Mouse (Mus musculus): Measurements from ENCODE around the gene Gm3512. TPM values are rescaled to one million over a fixed set of nuclear protein-coding genes. Genes with fewer than 3 reads are reported as not detected.
"Not testable (repeated sequence)": the region's sequence is repeated elsewhere in the genome, so short reads cannot be mapped to it uniquely, and the experiment has no call there.

Gm3512 gene
- 0.12 and 0.35 TPM in 2 replicates for polyA plus RNA-seq (2015; fragmentation: Nextera tagmentation; extraction: Ambion mirVana)

DNA sequence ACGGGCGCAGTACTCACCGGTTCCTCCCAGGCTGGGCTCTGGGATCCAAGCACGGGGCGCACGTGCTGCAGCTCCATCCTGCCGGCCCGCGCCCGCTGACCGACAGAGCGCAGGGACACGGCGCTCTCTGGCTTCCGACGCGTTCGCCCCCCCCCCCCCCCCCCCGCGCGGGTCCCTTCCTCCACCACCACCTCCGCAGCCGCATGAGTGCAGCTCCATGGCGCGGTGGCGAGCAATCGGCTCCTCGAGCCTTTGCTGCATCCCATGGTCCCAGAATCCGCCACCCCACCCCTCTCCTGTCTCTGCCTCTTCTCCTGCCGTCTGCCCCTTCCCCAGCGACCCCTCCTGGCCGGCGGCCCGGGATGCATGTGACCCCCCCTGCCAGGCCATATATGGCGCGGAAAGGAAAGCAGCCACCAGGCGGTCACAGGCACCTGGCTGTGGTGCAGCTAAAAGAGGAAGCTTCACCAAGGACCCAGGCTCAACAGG is at the start of gene Gm3512:
Gm3512 (minus strand) TSS at position 51 of the 489 bp plus-strand sequence.
- H3K4me1 ChIP-seq (replicated peaks); ATAC-seq (ENCODE audit: low read depth); H3K27ac ChIP-seq; H3K9ac ChIP-seq; DNase-seq; H3K4me2 ChIP-seq; H3K9me3 ChIP-seq (replicated peaks); H3K4me3 ChIP-seq (replicated peaks); H3K27me3 ChIP-seq; H3K36me3 ChIP-seq: not testable (repeated sequence)
- no CpG with 5 or more reads among the region's 37 CpGs for WGBS (ENCODE audit: insufficient replicate concordance)

DNA sequence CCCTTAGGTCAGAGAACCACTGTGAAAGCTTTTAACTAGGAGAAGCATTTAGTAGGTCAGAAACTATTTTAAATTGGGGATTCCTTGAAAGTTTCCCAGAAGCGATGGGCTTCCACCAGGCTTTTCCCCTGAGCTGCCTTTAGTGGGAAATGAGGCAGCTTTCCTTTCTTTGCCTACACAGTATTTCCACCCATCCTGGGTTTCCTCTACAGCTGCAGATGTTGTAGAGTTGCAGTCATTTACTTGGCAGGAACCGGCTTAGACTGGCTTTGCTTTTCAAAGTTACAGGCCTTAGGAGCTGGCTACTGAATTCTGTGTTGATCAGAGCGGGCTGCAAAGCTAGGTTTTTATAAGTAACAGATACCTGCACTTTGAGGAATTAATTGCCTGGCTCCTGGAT is 25.7 kb upstream of the Gm3512 start:
- DNase-seq: not testable (repeated sequence)

DNA sequence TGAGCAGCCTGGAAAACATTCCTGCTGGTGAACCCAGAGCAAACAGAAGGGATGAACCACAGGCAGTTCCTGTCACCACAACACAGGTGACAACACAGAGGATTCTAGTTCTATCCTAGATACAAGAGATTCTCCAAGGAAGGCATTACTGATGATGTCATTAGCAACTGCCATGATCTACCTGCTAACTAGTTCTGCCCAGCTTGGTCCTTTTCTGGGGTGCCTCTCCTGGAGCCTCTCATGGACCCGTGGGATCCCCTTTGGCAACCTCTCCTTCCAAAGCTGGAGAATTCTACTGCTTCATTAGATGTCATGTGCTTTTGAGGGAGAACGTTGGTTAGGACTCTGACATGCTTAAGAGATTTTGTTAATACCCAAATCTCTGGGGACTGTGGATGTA is 20.1 kb upstream of the Gm3512 start, which contains the start of gene Gm16434:
Gm16434 (minus strand) TSS at position 101 of the 400 bp plus-strand sequence.
- not testable (repeated sequence) for H3K4me3 ChIP-seq (replicated peaks); ATAC-seq (ENCODE audit: low read depth); DNase-seq; H3K27me3 ChIP-seq; H3K9me3 ChIP-seq (replicated peaks); H3K4me2 ChIP-seq; H3K36me3 ChIP-seq; H3K9ac ChIP-seq; H3K27ac ChIP-seq; H3K4me1 ChIP-seq (replicated peaks)
- WGBS (ENCODE audit: insufficient replicate concordance): no CpG with 5 or more reads among the region's 2 CpGs

More for the DNA sequence above, 25.7 kb upstream of the Gm3512 start:
- H3K36me3 ChIP-seq; H3K9ac ChIP-seq; H3K4me3 ChIP-seq (replicated peaks); H3K27me3 ChIP-seq; H3K4me2 ChIP-seq; H3K4me1 ChIP-seq (replicated peaks); ATAC-seq (ENCODE audit: low read depth); H3K9me3 ChIP-seq (replicated peaks); H3K27ac ChIP-seq: not testable (repeated sequence)
- 58% methylated on average over 2 of the region's 3 CpGs for WGBS (ENCODE audit: insufficient replicate concordance)

DNA sequence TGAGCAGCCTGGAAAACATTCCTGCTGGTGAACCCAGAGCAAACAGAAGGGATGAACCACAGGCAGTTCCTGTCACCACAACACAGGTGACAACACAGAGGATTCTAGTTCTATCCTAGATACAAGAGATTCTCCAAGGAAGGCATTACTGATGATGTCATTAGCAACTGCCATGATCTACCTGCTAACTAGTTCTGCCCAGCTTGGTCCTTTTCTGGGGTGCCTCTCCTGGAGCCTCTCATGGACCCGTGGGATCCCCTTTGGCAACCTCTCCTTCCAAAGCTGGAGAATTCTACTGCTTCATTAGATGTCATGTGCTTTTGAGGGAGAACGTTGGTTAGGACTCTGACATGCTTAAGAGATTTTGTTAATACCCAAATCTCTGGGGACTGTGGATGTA is 49.0 kb downstream of the Gm3512 start, which contains the start of gene Gm6676:
Gm6676 (minus strand) TSS at position 101 of the 400 bp plus-strand sequence.
- not testable (repeated sequence) for H3K27ac ChIP-seq; H3K4me3 ChIP-seq (replicated peaks); H3K9ac ChIP-seq; DNase-seq; H3K4me2 ChIP-seq; H3K36me3 ChIP-seq; ATAC-seq (ENCODE audit: low read depth); H3K4me1 ChIP-seq (replicated peaks); H3K9me3 ChIP-seq (replicated peaks); H3K27me3 ChIP-seq
- no CpG with 5 or more reads among the region's 2 CpGs for WGBS (ENCODE audit: insufficient replicate concordance)

DNA sequence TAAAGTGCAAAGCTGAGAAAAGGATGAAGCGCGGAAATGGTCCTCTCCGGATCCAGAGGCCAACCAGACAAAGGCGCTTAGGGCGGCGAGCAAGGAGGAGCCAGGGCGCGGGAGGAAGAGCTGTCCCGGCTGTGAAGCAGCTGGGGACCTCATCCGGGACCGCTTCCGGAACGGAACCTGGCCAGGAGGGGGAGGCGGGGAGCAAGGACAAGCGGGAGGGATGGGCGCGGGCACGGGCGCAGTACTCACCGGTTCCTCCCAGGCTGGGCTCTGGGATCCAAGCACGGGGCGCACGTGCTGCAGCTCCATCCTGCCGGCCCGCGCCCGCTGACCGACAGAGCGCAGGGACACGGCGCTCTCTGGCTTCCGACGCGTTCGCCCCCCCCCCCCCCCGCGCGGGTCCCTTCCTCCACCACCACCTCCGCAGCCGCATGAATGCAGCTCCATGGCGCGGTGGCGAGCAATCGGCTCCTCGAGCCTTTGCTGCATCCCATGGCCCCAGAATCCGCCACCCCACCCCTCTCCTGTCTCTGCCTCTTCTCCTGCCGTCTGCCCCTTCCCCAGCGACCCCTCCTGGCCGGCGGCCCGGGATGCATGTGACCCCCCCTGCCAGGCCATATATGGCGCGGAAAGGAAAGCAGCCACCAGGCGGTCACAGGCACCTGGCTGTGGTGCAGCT is 69.1 kb downstream of the Gm3512 start:
- H3K9me3 ChIP-seq (replicated peaks); ATAC-seq (ENCODE audit: low read depth); H3K27me3 ChIP-seq; DNase-seq; H3K27ac ChIP-seq; H3K36me3 ChIP-seq; H3K4me1 ChIP-seq (replicated peaks); H3K9ac ChIP-seq: not testable (repeated sequence)
- peak overlapping the region; percentile 36 for H3K4me3 ChIP-seq (replicated peaks)
- peak overlapping the region; percentile 48 for H3K4me2 ChIP-seq
- 0% methylated on average over 9 of the region's 54 CpGs for WGBS (ENCODE audit: insufficient replicate concordance)

Other genes with a start within 250 kb of the Gm3512 start
- gene Gm6356, start 200.7 kb downstream of the Gm3512 start, polyA plus RNA-seq (2015; fragmentation: Nextera tagmentation; extraction: Ambion mirVana): not detected in 2 replicates
- gene Gm10406, start 147.1 kb downstream of the Gm3512 start, polyA plus RNA-seq (2015; fragmentation: Nextera tagmentation; extraction: Ambion mirVana): 0.07 TPM in 1 of 2 replicates, not detected in the other
- not detected in 2 replicates for gene Gm3685, start 129.6 kb downstream of the Gm3512 start, polyA plus RNA-seq (2015; fragmentation: Nextera tagmentation; extraction: Ambion mirVana)
- gene Gm3696, start 73.9 kb downstream of the Gm3512 start, polyA plus RNA-seq (2015; fragmentation: Nextera tagmentation; extraction: Ambion mirVana): 0.10 and 0.12 TPM in 2 replicates
- gene Gm6676, start 49.1 kb downstream of the Gm3512 start, polyA plus RNA-seq (2015; fragmentation: Nextera tagmentation; extraction: Ambion mirVana): not detected in 2 replicates
- not detected in 2 replicates for gene Gm16434, start 20.0 kb upstream of the Gm3512 start, polyA plus RNA-seq (2015; fragmentation: Nextera tagmentation; extraction: Ambion mirVana)
- gene Gm3727, start 90.2 kb upstream of the Gm3512 start, polyA plus RNA-seq (2015; fragmentation: Nextera tagmentation; extraction: Ambion mirVana): not detected in 2 replicates
- gene Gm3739, start 140.5 kb upstream of the Gm3512 start, polyA plus RNA-seq (2015; fragmentation: Nextera tagmentation; extraction: Ambion mirVana): not detected in 2 replicates
- gene Gm5797, start 157.9 kb upstream of the Gm3512 start, polyA plus RNA-seq (2015; fragmentation: Nextera tagmentation; extraction: Ambion mirVana): not detected in 2 replicates
- gene Gm8374, start 190.6 kb upstream of the Gm3512 start, polyA plus RNA-seq (2015; fragmentation: Nextera tagmentation; extraction: Ambion mirVana): not detected in 2 replicates